Mouse (Mus musculus) kidney, embryonic 16.5 days (tissue): ENCODE data around the gene Col9a1. TPM values are rescaled to one million over a fixed set of nuclear protein-coding genes. Genes with fewer than 3 reads are reported as not detected.

ENCODE experiments used
- ATAC-seq: fragments of 200-750 bp; cut with Nextera tagmentation; 2 replicates; pipeline ENCODE4 v1.8.0; 2017; ENCODE audit warnings: moderate TSS enrichment; ENCODE audit not compliant: low FRiP score, low TSS enrichment
- H3K27ac ChIP-seq: fragments of 300-500 bp; sonication (generic); 2 replicates; pipeline ENCODE4 v1.5.1; 2014; ENCODE audit warnings: low read length
- H3K27me3 ChIP-seq: fragments of 300-500 bp; sonication (generic); 2 replicates; pipeline ENCODE4 v1.6.1; 2014; ENCODE audit warnings: low read length, control low read depth, mixed read lengths; ENCODE audit not compliant: insufficient read depth
- H3K36me3 ChIP-seq: fragments of 300-500 bp; sonication (generic); 2 replicates; pipeline ENCODE4 v1.6.1; 2014; ENCODE audit warnings: low read length, control low read depth, mixed read lengths; ENCODE audit not compliant: insufficient read depth
- H3K4me1 ChIP-seq: fragments of 300-500 bp; sonication (generic); 2 replicates; pipeline ENCODE4 v1.6.1; 2014; ENCODE audit warnings: low read length, control low read depth, mixed read lengths; ENCODE audit not compliant: insufficient read depth
- H3K4me2 ChIP-seq: fragments of 300-500 bp; sonication (generic); replicated peaks from 2 replicates; pipeline ENCODE4 v1.6.1; 2014; ENCODE audit warnings: low read depth, low read length
- H3K4me3 ChIP-seq: fragments of 300-500 bp; sonication (generic); 2 replicates; pipeline ENCODE4 v1.5.1; 2014; ENCODE audit warnings: mild to moderate bottlenecking, low read length
- H3K9ac ChIP-seq: fragments of 300-500 bp; sonication (generic); replicated peaks from 2 replicates; pipeline ENCODE4 v1.6.1; 2014; ENCODE audit warnings: low read length
- H3K9me3 ChIP-seq: fragments of 300-500 bp; sonication (generic); 2 replicates; pipeline ENCODE4 v1.6.1; 2016; ENCODE audit warnings: low read length, control low read depth
- whole genome bisulfite sequencing: fragments of 180-500 bp; shearing (Covaris S2); extraction: QIAGEN DNeasy Blood & Tissue Kit; methylation state at CpG from one replicate; pipeline ENCODE4 v1.1.7; 2014; 5-methylcytosine and 5-hydroxymethylcytosine counted together
- polyA plus RNA-seq: library from polyadenylated mRNA; unstranded; fragments of >200 nt; fragmentation: Nextera tagmentation; extraction: Ambion mirVana; gene quantifications from 2 replicates; pipeline ENCODE4 v1.2.1, GENCODE M21; 2015

Gene Col9a1
- polyA plus RNA-seq, 1 experiment from 2014 or later: 8.6 TPM

GRCm38 (mm10) chr1:24211621-24212385, 34.4 kb downstream of the Col9a1 start:
- H3K27me3 ChIP-seq: no peaks in the 10 kb centered on the region
- 82% methylated on average over 9 of the region's 9 CpGs for WGBS
- H3K27ac ChIP-seq: no peak overlapping the region
- no peaks in the 10 kb centered on the region for H3K36me3 ChIP-seq
- no peaks in the 10 kb centered on the region for H3K9me3 ChIP-seq
- no peak overlapping the region for H3K4me3 ChIP-seq
- H3K4me1 ChIP-seq: no peaks in the 10 kb centered on the region
- no peak overlapping the region for H3K9ac ChIP-seq
- ATAC-seq: no peak
- H3K4me2 ChIP-seq: no peak overlapping the region

GRCm38 (mm10) chr1:24219041-24219440, 41.6 kb downstream of the Col9a1 start:
- no peaks in the 10 kb centered on the region for H3K27me3 ChIP-seq
- H3K9ac ChIP-seq: no peak overlapping the region
- H3K4me1 ChIP-seq: no peaks in the 10 kb centered on the region
- WGBS: 76% methylated on average over 6 of the region's 6 CpGs
- H3K4me2 ChIP-seq: no peak overlapping the region
- no peak overlapping the region for H3K27ac ChIP-seq
- H3K4me3 ChIP-seq: no peak overlapping the region
- H3K36me3 ChIP-seq: no peaks in the 10 kb centered on the region
- no peak for ATAC-seq
- no peaks in the 10 kb centered on the region for H3K9me3 ChIP-seq

GRCm38 (mm10) chr1:24222231-24222630, 44.8 kb downstream of the Col9a1 start:
- H3K9me3 ChIP-seq: no peaks in the 10 kb centered on the region
- no peak overlapping the region for H3K9ac ChIP-seq
- no peak for ATAC-seq
- WGBS: 85% methylated on average over 2 of the region's 2 CpGs
- no peak overlapping the region for H3K27ac ChIP-seq
- H3K4me2 ChIP-seq: no peak overlapping the region
- H3K36me3 ChIP-seq: no peaks in the 10 kb centered on the region
- no peak overlapping the region for H3K4me3 ChIP-seq
- H3K27me3 ChIP-seq: no peaks in the 10 kb centered on the region
- H3K4me1 ChIP-seq: no peaks in the 10 kb centered on the region

- H3K9me3 ChIP-seq: no peaks in the 10 kb centered on the region
- no peaks in the 10 kb centered on the region for H3K27me3 ChIP-seq
- H3K4me2 ChIP-seq: no peak overlapping the region
- 88% methylated on average over 8 of the region's 8 CpGs for WGBS
- H3K4me1 ChIP-seq: no peaks in the 10 kb centered on the region
- ATAC-seq: no peak
- H3K9ac ChIP-seq: no peak overlapping the region
- no peak overlapping the region for H3K4me3 ChIP-seq
- H3K27ac ChIP-seq: no peak overlapping the region
- H3K36me3 ChIP-seq: no peaks in the 10 kb centered on the region
Observed at GRCm38 (mm10) chr1:24222981-24223612, 45.7 kb downstream of the Col9a1 start.

GRCm38 (mm10) chr1:24225825-24226526, 48.6 kb downstream of the Col9a1 start:
- WGBS: 80% methylated on average over 4 of the region's 4 CpGs
- no peak overlapping the region for H3K4me3 ChIP-seq
- no peak overlapping the region for H3K9ac ChIP-seq
- no peaks in the 10 kb centered on the region for H3K36me3 ChIP-seq
- H3K9me3 ChIP-seq: no peaks in the 10 kb centered on the region
- ATAC-seq: peak; percentile 49; the same call in 1 of the 2 replicates
- 0 out of 2 replicates have a peak, but pooled peaks cover 4% of the 10 kb centered on the region for H3K4me1 ChIP-seq
- H3K4me2 ChIP-seq: no peak overlapping the region
- H3K27ac ChIP-seq: no peak overlapping the region
- no peaks in the 10 kb centered on the region for H3K27me3 ChIP-seq

GRCm38 (mm10) chr1:24226941-24227711, 49.7 kb downstream of the Col9a1 start:
- Histone ChIP-seq H3K4me1 (0 out of 2 replicates have a peak, but pooled peaks cover 4% of the 10 kb centered on the region), H3K36me3 (no peaks in the 10 kb centered on the region), H3K27ac (no peak overlapping the region), H3K27me3 (no peaks in the 10 kb centered on the region), H3K4me2 (no peak overlapping the region), H3K4me3 (no peak overlapping the region), H3K9me3 (no peaks in the 10 kb centered on the region), H3K9ac (no peak overlapping the region)
- WGBS: 90% methylated on average over 6 of the region's 6 CpGs
- no peak for ATAC-seq

GRCm38 (mm10) chr1:24229552-24229951, 52.1 kb downstream of the Col9a1 start:
- Histone ChIP-seq H3K9ac (no peak overlapping the region), H3K4me1 (0 out of 2 replicates have a peak, but pooled peaks cover 4% of the 10 kb centered on the region), H3K27ac (no peak overlapping the region), H3K27me3 (no peaks in the 10 kb centered on the region), H3K9me3 (no peaks in the 10 kb centered on the region), H3K36me3 (no peaks in the 10 kb centered on the region), H3K4me2 (no peak overlapping the region), H3K4me3 (no peak overlapping the region)
- ATAC-seq: no peak
- 82% methylated on average over 1 of the region's 1 CpGs for WGBS

GRCm38 (mm10) chr1:24230428-24230827, 53.0 kb downstream of the Col9a1 start:
- H3K9ac ChIP-seq: no peak overlapping the region
- ATAC-seq: peak; percentile 69
- H3K4me2 ChIP-seq: peak overlapping the region; percentile 12; the same call in 1 of the 2 replicates

GRCm38 (mm10) chr1:24231504-24232270, 54.3 kb downstream of the Col9a1 start:
- Histone ChIP-seq H3K9ac (no peak overlapping the region), H3K4me2 (no peak overlapping the region), H3K4me3 (no peak overlapping the region), H3K27me3 (no peaks in the 10 kb centered on the region), H3K4me1 (0 out of 2 replicates have a peak, but pooled peaks cover 4% of the 10 kb centered on the region), H3K27ac (no peak overlapping the region), H3K9me3 (no peaks in the 10 kb centered on the region), H3K36me3 (no peaks in the 10 kb centered on the region)
- 77% methylated on average over 3 of the region's 3 CpGs for WGBS
- no peak for ATAC-seq

More at GRCm38 (mm10) chr1:24230428-24230827, 53.0 kb downstream of the Col9a1 start:
- Histone ChIP-seq H3K36me3 (no peaks in the 10 kb centered on the region), H3K4me3 (no peak overlapping the region), H3K4me1 (0 out of 2 replicates have a peak, but pooled peaks cover 4% of the 10 kb centered on the region), H3K27ac (no peak overlapping the region), H3K27me3 (no peaks in the 10 kb centered on the region), H3K9me3 (no peaks in the 10 kb centered on the region)
- WGBS: 27% methylated on average over 8 of the region's 8 CpGs
